10 mouse cellular contexts compared by ENCODE assay signal in the genomic region with DNA sequence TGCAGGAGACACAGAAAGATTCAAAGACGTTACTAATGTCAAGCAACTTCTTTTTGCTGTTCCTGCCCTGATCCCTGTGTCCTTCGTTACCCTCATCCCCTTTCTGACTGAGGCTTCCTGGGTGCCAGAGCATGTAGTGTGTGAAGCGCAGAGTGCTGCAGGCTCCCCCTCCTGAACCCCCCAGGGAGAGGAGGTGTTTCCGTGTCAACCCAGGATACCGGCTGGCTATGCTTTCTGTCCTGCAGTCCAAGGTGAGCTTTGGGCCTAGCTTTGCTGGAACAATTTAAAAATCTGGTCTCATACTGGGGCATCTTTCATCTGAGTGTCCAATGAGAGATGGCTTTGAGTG.
DNase-seq lines count a peak whose midpoint lies in the region; ATAC-seq and TF ChIP-seq lines count a peak whose summit lies in the region.
"Had no signal": no experiment of that assay in that cellular context is flagged by ENCODE, and none has a peak within 500 bp of the region (broad histone marks: within the 10 kb centered on the region; RNA-seq: fewer than 3 reads in every experiment).

No protein-coding gene starts in this region.

- H3K4me3 ChIP-seq in heart, embryonic 10.5 days, result 0 out of 2 replicates have a peak overlapping the region, but pooled peaks have one; percentile 18
- H3K4me3 ChIP-seq in lung, embryonic 14.5 days (ENCODE audit: low read depth, low read length), result no peak overlapping the region
- 0 out of 2 replicates have a peak overlapping the region, but pooled peaks have one; percentile 8 for H3K4me3 ChIP-seq in embryonic facial prominence, embryonic 13.5 days
- no peak overlapping the region for H3K4me3 ChIP-seq in midbrain, embryonic 16.5 days (ENCODE audit: low read depth, low read length)
- H3K4me3 ChIP-seq: myocyte had no signal

- no peak for DNase-seq in heart, embryonic 10.5 days (ENCODE audit: low spot score)
- no peak for DNase-seq in heart, postnatal 4 days
- DNase-seq in lung, embryonic 14.5 days, result no peak
- no peak for DNase-seq in lung, adult 18-20 months
- no peak for DNase-seq in urinary bladder, adult 2 months (ENCODE audit: low spot score)
- DNase-seq in ovary, postnatal 10 days (ENCODE audit: low spot score), result no peak

- H3K9me3 ChIP-seq in heart, embryonic 10.5 days, result no peaks in the 10 kb centered on the region
- H3K9me3 ChIP-seq in lung, embryonic 14.5 days (ENCODE audit: low read depth, low read length), result no peaks in the 10 kb centered on the region
- no peaks in the 10 kb centered on the region for H3K9me3 ChIP-seq in embryonic facial prominence, embryonic 13.5 days
- H3K9me3 ChIP-seq in midbrain, embryonic 16.5 days (replicated peaks; ENCODE audit: control insufficient read depth, low read length, poor library complexity, severe bottlenecking), result no peaks in the 10 kb centered on the region

- ATAC-seq in lung, embryonic 14.5 days (ENCODE audit: insufficient read depth), result no peak
- no peak for ATAC-seq in embryonic facial prominence, embryonic 13.5 days (ENCODE audit: insufficient number of reproducible peaks, insufficient read depth, low FRiP score, low TSS enrichment, low read depth)
- no peak for ATAC-seq in midbrain, embryonic 16.5 days
- ATAC-seq: CD4-positive, CD25-positive, alpha-beta regulatory T cell, adult 4 months had no signal

- H3K4me1 ChIP-seq in heart, embryonic 10.5 days, result 0 out of 2 replicates have a peak, but pooled peaks cover 7% of the 10 kb centered on the region
- H3K4me1 ChIP-seq in lung, embryonic 14.5 days (ENCODE audit: insufficient read depth), result 0 out of 2 replicates have a peak, but pooled peaks cover 4% of the 10 kb centered on the region
- peaks cover 19% of the 10 kb centered on the region for H3K4me1 ChIP-seq in embryonic facial prominence, embryonic 13.5 days
- H3K4me1 ChIP-seq in midbrain, embryonic 16.5 days (ENCODE audit: control insufficient read depth, insufficient read depth, low read length), result no peaks in the 10 kb centered on the region; the same call in 1 of the 2 replicates

- no peak overlapping the region for H3K27ac ChIP-seq in heart, embryonic 10.5 days
- H3K27ac ChIP-seq in lung, embryonic 14.5 days (ENCODE audit: low read depth), result no peak overlapping the region
- no peak overlapping the region for H3K27ac ChIP-seq in embryonic facial prominence, embryonic 13.5 days
- H3K27ac ChIP-seq in midbrain, embryonic 16.5 days (ENCODE audit: low read length), result no peak overlapping the region

- peak overlapping the region; percentile 38; the same call in 1 of the 2 replicates for H3K4me2 ChIP-seq in lung, embryonic 14.5 days
- H3K4me2 ChIP-seq in embryonic facial prominence, embryonic 13.5 days, result peak overlapping the region; percentile 48
- peak overlapping the region; percentile 20; the same call in 1 of the 2 replicates for H3K4me2 ChIP-seq in midbrain, embryonic 16.5 days (ENCODE audit: low read length)

- no peak overlapping the region for H3K9ac ChIP-seq in lung, embryonic 14.5 days
- H3K9ac ChIP-seq in embryonic facial prominence, embryonic 13.5 days, result no peak overlapping the region
- H3K9ac ChIP-seq in midbrain, embryonic 16.5 days (ENCODE audit: low read depth, low read length), result no peak overlapping the region

- 57% methylated on average over 5 of the region's 5 CpGs for WGBS in heart, embryonic 10.5 days
- WGBS in lung, embryonic 14.5 days, result 61% methylated on average over 5 of the region's 5 CpGs
- WGBS in embryonic facial prominence, embryonic 13.5 days, result 56% methylated on average over 5 of the region's 5 CpGs
- WGBS in midbrain, embryonic 16.5 days, result 51% methylated on average over 5 of the region's 5 CpGs

- TF ChIP-seq CTCF in lung, embryonic 14.5 days (IDR thresholded peaks at IDR 0.05; ENCODE audit: low read depth), result no peak

- H3K27me3 ChIP-seq in heart, embryonic 10.5 days (ENCODE audit: insufficient read depth, poor library complexity, severe bottlenecking), result 0 out of 2 replicates have a peak, but pooled peaks cover 16% of the 10 kb centered on the region
- no peaks in the 10 kb centered on the region for H3K27me3 ChIP-seq in lung, embryonic 14.5 days (ENCODE audit: insufficient read depth, low read length)
- no peaks in the 10 kb centered on the region for H3K27me3 ChIP-seq in embryonic facial prominence, embryonic 13.5 days
- no peaks in the 10 kb centered on the region for H3K27me3 ChIP-seq in midbrain, embryonic 16.5 days (ENCODE audit: control insufficient read depth, insufficient read depth, low read depth, low read length)

- H3K36me3 ChIP-seq in heart, embryonic 10.5 days, result no peaks in the 10 kb centered on the region
- H3K36me3 ChIP-seq in lung, embryonic 14.5 days (ENCODE audit: insufficient read depth), result no peaks in the 10 kb centered on the region
- H3K36me3 ChIP-seq in embryonic facial prominence, embryonic 13.5 days, result no peaks in the 10 kb centered on the region
- no peaks in the 10 kb centered on the region for H3K36me3 ChIP-seq in midbrain, embryonic 16.5 days (ENCODE audit: control insufficient read depth, insufficient read depth, low read length)

Comparison
In these comparisons a context has a peak if more than half of its experiments do, and no peak if none do; other contexts are left out.
1. H3K4me3 ChIP-seq: peak in heart, embryonic 10.5 days (single experiment) and embryonic facial prominence, embryonic 13.5 days (single experiment); none in lung, embryonic 14.5 days (single experiment) and midbrain, embryonic 16.5 days (single experiment).
2. Peak in every context shown above with its lines, with median percentiles within 50 percentile points of each other: H3K4me2 ChIP-seq.